Mouse (Mus musculus): ENCODE results near the gene Taok3.
A peak's percentile ranks its signal among the peaks of the same experiment; 100 is the strongest.

Taok3 gene

GRCm38 (mm10) chr5:117304947-117305346, 185.0 kb downstream of the Taok3 start:
- peak; percentile 86 to 96 for DNase-seq

DNA sequence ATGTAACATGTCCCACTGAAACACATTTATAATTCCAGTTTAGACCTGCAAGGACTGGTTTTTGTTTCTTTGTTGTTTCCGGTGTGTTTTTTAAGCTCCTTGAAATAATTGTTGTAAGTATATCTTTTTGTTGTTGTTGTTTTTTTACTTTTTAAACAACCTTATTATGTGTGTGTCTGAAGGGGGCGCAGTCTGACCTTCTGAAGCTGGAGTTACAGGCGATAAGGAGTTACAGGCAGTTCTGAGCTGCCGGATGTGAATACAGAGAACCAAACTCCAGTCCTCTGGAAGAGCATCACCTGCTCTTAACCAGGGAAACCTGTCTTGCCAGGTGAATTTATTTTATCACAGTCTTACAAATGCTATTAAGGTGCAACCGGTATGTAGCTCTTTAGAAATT, 185.8 kb downstream of the Taok3 start:
- no peak for DNase-seq

DNA sequence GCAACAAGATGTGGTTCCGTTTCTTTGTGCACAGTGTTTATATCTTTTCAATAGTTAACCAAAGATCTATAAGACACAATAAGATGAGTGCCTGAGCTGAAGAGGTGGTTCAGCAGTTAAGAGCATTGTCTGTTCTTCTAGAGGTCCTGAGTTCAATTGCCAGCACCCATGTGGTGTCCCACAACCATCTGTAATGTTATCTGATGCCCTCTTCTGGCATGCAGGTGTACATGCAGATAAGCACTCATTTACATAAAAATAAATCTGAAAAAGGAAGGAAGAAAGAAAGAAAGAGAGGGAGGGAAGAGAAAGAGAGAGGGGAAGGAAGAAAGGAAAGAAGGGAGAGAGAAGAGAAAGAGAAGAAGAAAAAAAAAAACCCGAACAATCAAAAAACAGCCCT, 186.9 kb downstream of the Taok3 start:
- no peak for DNase-seq

GRCm38 (mm10) chr5:117307699-117308098, 187.8 kb downstream of the Taok3 start:
- peak; percentile 80 to 95 for DNase-seq

DNA sequence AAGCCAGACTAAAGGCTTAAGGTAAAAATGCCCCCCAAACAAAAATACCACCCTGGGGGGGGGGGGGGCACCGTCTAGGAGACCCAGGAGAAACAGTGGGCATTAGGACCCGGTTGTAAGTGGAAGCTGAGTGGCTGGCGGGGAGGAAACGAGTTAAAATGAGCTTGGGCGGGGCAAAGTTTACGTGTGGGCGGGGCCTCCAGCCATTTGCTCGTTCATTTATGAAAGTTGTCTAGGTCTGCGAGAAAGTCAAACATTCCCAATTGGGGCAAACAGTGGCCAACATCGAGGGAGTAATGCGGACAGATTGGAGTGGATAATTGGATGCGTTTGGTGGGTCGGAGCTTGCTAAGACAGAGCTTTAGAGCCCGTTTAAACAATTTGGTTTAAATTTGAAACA, 193.5 kb downstream of the Taok3 start:
- peak; percentile 79 to 86 for DNase-seq

GRCm38 (mm10) chr5:117313909-117314308, 194.0 kb downstream of the Taok3 start:
- no peak for DNase-seq

DNA sequence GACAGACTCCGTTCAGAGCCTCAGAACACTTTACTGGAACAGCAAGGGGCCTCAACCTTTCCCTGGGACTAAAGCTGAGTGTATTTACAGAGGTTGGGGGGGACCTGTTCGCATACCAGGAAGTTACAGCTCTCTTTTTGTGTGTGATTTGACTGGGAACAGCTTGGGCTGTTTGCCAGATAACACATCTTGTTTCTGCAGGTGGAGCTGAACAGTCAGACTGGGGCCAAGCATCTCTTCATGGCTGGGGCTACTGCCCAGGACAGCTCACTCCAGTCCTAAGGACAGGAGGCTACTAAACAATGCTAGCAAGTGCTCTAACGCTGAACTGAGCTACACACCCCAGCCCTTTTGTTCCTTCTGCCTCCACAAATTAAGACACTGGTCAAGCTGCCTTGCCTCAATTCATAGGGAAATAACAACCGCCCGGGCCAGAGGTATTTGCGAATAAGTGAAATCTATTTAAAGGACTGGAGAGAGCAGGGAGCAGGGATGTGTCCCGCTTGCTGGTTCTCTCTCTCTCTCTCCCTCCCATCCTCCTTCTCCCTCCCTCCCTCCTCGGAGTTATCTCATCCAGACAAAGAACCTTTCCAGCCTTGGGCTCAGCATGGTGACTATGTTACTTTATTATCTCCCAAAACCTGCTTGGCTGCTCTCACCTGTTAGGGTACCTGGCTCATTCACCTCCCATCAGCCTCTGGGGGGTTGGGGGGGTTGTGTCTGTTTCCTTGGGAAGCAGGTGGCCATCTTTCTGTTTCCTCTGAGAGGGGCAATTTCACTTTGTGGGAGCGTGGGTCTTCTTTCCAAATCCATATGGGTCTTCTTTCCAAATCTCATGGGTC, 194.9 kb downstream of the Taok3 start:
- no peak for DNase-seq

- DNase-seq = peak; percentile 74 to 86
These were observed 199.1 kb downstream of the Taok3 start, which contains the start of gene Vsig10 for GRCm38 (mm10) chr5:117318741-117319629. Gene Vsig10 (plus strand): TSS chr5:117319083.

- DNase-seq = no peak
These were observed 203.8 kb downstream of the Taok3 start for GRCm38 (mm10) chr5:117323751-117324150.
